Mouse (Mus musculus) E14TG2a.4 (cell line): ENCODE measurements at regions not wholly inside any gene's neighbourhood (a gene's known extent, or its start where the extent isn't known, plus 50 kb on each side); places are given as distances from the start of the nearest gene placed in this dataset.

Source experiments
- CTCF ChIP-seq: conservative IDR thresholded peaks from 2 replicates; pipeline ENCODE4 v1.5.1; 2014; ENCODE audit warnings: low read length
- NANOG ChIP-seq: IDR thresholded peaks from 2 replicates; pipeline ENCODE4 v1.6.1; 2014; ENCODE audit warnings: borderline replicate concordance, low read length, mixed read lengths

DNA sequence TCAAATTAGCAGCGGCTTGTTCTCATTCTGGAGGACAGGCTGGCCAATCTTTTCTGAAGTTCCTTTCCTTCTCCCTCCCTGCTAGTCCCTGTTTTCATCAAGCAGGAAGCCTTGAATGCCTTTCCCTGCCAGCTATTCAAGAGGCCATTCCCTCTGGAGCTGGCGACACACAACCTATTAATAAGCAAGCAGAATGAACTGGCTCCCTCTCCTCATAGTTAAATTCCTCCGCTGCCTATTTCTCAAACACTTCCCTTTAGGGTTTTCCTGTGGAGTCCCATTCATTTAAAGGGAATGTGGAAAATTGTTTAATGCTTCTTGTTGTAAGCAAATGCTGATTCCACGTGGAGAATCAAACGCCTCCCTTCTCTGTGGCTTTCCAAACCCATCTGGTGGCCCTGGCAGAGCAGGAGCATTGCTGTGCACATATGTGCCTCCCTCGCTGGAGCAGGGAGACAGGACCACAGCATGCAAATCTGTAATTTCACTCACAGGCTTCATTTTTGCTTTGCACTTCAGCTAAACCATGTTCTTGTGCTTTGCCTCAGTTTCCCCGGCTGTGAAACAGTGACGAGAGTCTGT, 1573.3 kb upstream of the Gulo start:
- TF ChIP-seq CTCF: no peak
- TF ChIP-seq NANOG: no peak
